Comparison of ENCODE assay signal across 9 mouse cellular contexts in genomic region chr2:168870480-168870879, GRCm38 (mm10).
A peak's percentile ranks its signal among the peaks of the same experiment; 100 is the strongest.
DNase-seq lines count a peak whose midpoint lies in the region; ATAC-seq and TF ChIP-seq lines count a peak whose summit lies in the region.
"Had no signal": no experiment of that assay in that cellular context is flagged by ENCODE, and none has a peak within 500 bp of the region (broad histone marks: within the 10 kb centered on the region; RNA-seq: fewer than 3 reads in every experiment).

No protein-coding gene starts in this region.

- H3K4me1 ChIP-seq in kidney, adult 2 months (ENCODE audit: control insufficient read depth, insufficient read depth, low read length) = no peaks in the 10 kb centered on the region
- H3K4me1 ChIP-seq in kidney, embryonic 15.5 days = peaks cover 18% of the 10 kb centered on the region

- TF ChIP-seq CTCF in kidney, adult 2 months (conservative IDR thresholded peaks at IDR 0.05; ENCODE audit: insufficient read depth, insufficient read length, low read depth, low read length) = peak; percentile 37

- ATAC-seq in CD4-positive, CD25-positive, alpha-beta regulatory T cell, adult 4 months = no peak
- no peak for ATAC-seq in kidney, embryonic 15.5 days (replicated peaks; ENCODE audit: low FRiP score)

- 67% methylated on average over 4 of the region's 4 CpGs for WGBS in kidney, adult 2 months
- WGBS in kidney, embryonic 15.5 days = 67% methylated on average over 4 of the region's 4 CpGs

- no peak overlapping the region for H3K4me3 ChIP-seq in kidney, adult 2 months (ENCODE audit: insufficient read depth, low read depth, low read length)
- H3K4me3 ChIP-seq in kidney, embryonic 15.5 days (replicated peaks) = no peak overlapping the region
- H3K4me3 ChIP-seq: lung, embryonic 15.5 days had no signal

- peak; percentile 12 for DNase-seq in CD4-positive, CD25-positive, alpha-beta regulatory T cell, adult 2 months (ENCODE audit: low read depth, low spot score)
- no peak for DNase-seq in kidney, adult 2 months
- peak; percentile 44 for DNase-seq in 3T3-L1 (ENCODE audit: low read depth, low spot score)
- peak; percentile 31 for DNase-seq in kidney, postnatal 10 days
- no peak for DNase-seq in urinary bladder, postnatal 25 days (ENCODE audit: low spot score)
- DNase-seq in right cerebral cortex, postnatal 36 days (ENCODE audit: low spot score in 2 of 2) = no peak

- H3K9ac ChIP-seq in kidney, embryonic 15.5 days = no peak overlapping the region
- H3K9ac ChIP-seq: lung, embryonic 15.5 days had no signal

- H3K9me3 ChIP-seq in kidney, embryonic 15.5 days (replicated peaks) = no peaks in the 10 kb centered on the region
- H3K9me3 ChIP-seq: lung, embryonic 15.5 days had no signal

- H3K27me3 ChIP-seq in kidney, adult 2 months (replicated peaks; ENCODE audit: control insufficient read depth, insufficient read depth, low read length) = no peaks in the 10 kb centered on the region
- 0 out of 2 replicates have a peak, but pooled peaks cover 2% of the 10 kb centered on the region for H3K27me3 ChIP-seq in kidney, embryonic 15.5 days
- H3K27me3 ChIP-seq: lung, embryonic 15.5 days had no signal

- TF ChIP-seq POLR2A in kidney, adult 2 months (IDR thresholded peaks at IDR 0.05; ENCODE audit: low read depth, low read length) = no peak

- H3K27ac ChIP-seq in kidney, adult 2 months (ENCODE audit: insufficient read depth, low read depth, low read length) = no peak overlapping the region
- no peak overlapping the region for H3K27ac ChIP-seq in kidney, embryonic 15.5 days
- H3K27ac ChIP-seq: lung, embryonic 15.5 days had no signal

- H3K4me2 ChIP-seq in kidney, embryonic 15.5 days = no peak overlapping the region
- H3K4me2 ChIP-seq: lung, embryonic 15.5 days had no signal

- H3K36me3 ChIP-seq in kidney, adult 2 months (ENCODE audit: control insufficient read depth, insufficient read depth, low read length) = no peaks in the 10 kb centered on the region
- no peaks in the 10 kb centered on the region for H3K36me3 ChIP-seq in kidney, embryonic 15.5 days
- H3K36me3 ChIP-seq: lung, embryonic 15.5 days had no signal

Comparison
In these comparisons a context has a peak if more than half of its experiments do, and no peak if none do; other contexts are left out.
1. DNase-seq: peak in CD4-positive, CD25-positive, alpha-beta regulatory T cell, adult 2 months (single experiment), 3T3-L1 (single experiment) and kidney, postnatal 10 days (single experiment); none in kidney, adult 2 months (single experiment), urinary bladder, postnatal 25 days (single experiment) and right cerebral cortex, postnatal 36 days (0 of 2).